Mouse (Mus musculus) intestine, embryonic 15.5 days (tissue): ENCODE data around the gene Gm8994. TPM values are rescaled to one million over a fixed set of nuclear protein-coding genes. Genes with fewer than 3 reads are reported as not detected.
A peak's percentile ranks its signal among the peaks of the same experiment; 100 is the strongest.
"Not testable (repeated sequence)": the region's sequence is repeated elsewhere in the genome, so short reads cannot be mapped to it uniquely, and the experiment has no call there.

ENCODE experiments used
- ATAC-seq: fragments of 200-750 bp; cut with Nextera tagmentation; 2 replicates; pipeline ENCODE4 v1.8.0; 2017; ENCODE audit warnings: moderate TSS enrichment, moderate library complexity
- H3K27ac ChIP-seq: fragments of 300-500 bp; sonication (generic); 2 replicates; pipeline ENCODE4 v1.5.1; 2015; ENCODE audit warnings: mild to moderate bottlenecking, inconsistent platforms
- H3K27me3 ChIP-seq: fragments of 300-500 bp; sonication (generic); replicated peaks from 2 replicates; pipeline ENCODE4 v1.6.1; 2015; ENCODE audit warnings: inconsistent platforms
- H3K36me3 ChIP-seq: fragments of 300-500 bp; sonication (generic); 2 replicates; pipeline ENCODE4 v1.6.1; 2015; ENCODE audit warnings: inconsistent platforms
- H3K4me1 ChIP-seq: fragments of 300-500 bp; sonication (generic); replicated peaks from 2 replicates; pipeline ENCODE4 v1.6.1; 2015; ENCODE audit warnings: inconsistent platforms
- H3K4me2 ChIP-seq: fragments of 300-500 bp; sonication (generic); replicated peaks from 2 replicates; pipeline ENCODE4 v1.6.1; 2015; ENCODE audit warnings: mild to moderate bottlenecking, inconsistent platforms
- H3K4me3 ChIP-seq: fragments of 300-500 bp; sonication (generic); replicated peaks from 2 replicates; pipeline ENCODE4 v1.5.1; 2015; ENCODE audit warnings: inconsistent platforms
- H3K9ac ChIP-seq: fragments of 300-500 bp; sonication (generic); 2 replicates; pipeline ENCODE4 v1.6.1; 2015; ENCODE audit warnings: inconsistent platforms
- H3K9me3 ChIP-seq: fragments of 300-500 bp; sonication (generic); 2 replicates; pipeline ENCODE4 v1.6.1; 2016; ENCODE audit warnings: inconsistent platforms
- WGBS: fragments of 180-500 bp; shearing (Covaris S2); methylation state at CpG from one replicate; pipeline ENCODE4 v1.1.7; 2015; 5-methylcytosine and 5-hydroxymethylcytosine counted together
- polyA plus RNA-seq: library from polyadenylated mRNA; unstranded; fragments of >200 nt; fragmentation: Nextera tagmentation; extraction: Ambion mirVana; gene quantifications from 2 replicates; pipeline ENCODE4 v1.2.1, GENCODE M21; 2015

Gm8994 gene
- polyA plus RNA-seq, 1 experiment from 2014 or later: not detected

DNA sequence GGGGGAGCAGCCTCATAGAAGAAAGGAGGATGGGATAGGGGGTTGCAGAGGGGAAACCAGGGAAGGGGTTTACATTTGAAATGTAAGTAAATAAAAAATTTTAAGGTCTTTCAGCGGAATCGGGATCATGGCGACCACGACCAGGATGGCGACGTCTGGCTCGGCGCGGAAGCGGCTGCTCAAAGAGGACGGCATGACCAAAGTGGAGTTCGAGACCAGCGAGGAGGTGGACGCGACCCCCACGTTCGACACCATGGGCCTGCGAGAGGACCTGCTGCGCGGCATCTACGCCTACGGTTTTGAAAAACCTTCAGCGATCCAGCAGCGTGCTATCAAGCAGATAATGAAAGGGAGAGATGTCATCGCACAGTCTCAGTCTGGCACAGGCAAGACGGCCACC, 1.1 kb downstream of the Gm8994 start:
- not testable (repeated sequence) for H3K27ac ChIP-seq, H3K36me3 ChIP-seq, ATAC-seq, H3K4me2 ChIP-seq, H3K9me3 ChIP-seq, H3K4me3 ChIP-seq, H3K4me1 ChIP-seq, H3K27me3 ChIP-seq, H3K9ac ChIP-seq
- WGBS: 93% methylated on average over 26 of the region's 26 CpGs

- no peak for ATAC-seq
- WGBS: 49% methylated on average over 5 of the region's 5 CpGs
Measured at GRCm38 (mm10) chr6:136340669-136341068, 13.3 kb downstream of the Gm8994 start.

GRCm38 (mm10) chr6:136341093-136341492, 13.8 kb downstream of the Gm8994 start:
- H3K9me3 ChIP-seq: no peaks in the 10 kb centered on the region
- no peak overlapping the region for H3K4me3 ChIP-seq
- no peak overlapping the region for H3K27ac ChIP-seq
- H3K4me1 ChIP-seq: no peaks in the 10 kb centered on the region
- ATAC-seq: no peak
- no peaks in the 10 kb centered on the region for H3K36me3 ChIP-seq
- 80% methylated on average over 1 of the region's 1 CpGs for WGBS
- H3K27me3 ChIP-seq: no peaks in the 10 kb centered on the region
- no peak overlapping the region for H3K9ac ChIP-seq
- no peak overlapping the region for H3K4me2 ChIP-seq

More at GRCm38 (mm10) chr6:136340669-136341068, 13.3 kb downstream of the Gm8994 start:
- no peak overlapping the region for H3K4me2 ChIP-seq
- H3K27ac ChIP-seq: no peak overlapping the region
- H3K9ac ChIP-seq: no peak overlapping the region
- no peaks in the 10 kb centered on the region for H3K9me3 ChIP-seq
- H3K36me3 ChIP-seq: no peaks in the 10 kb centered on the region
- no peaks in the 10 kb centered on the region for H3K4me1 ChIP-seq
- H3K27me3 ChIP-seq: no peaks in the 10 kb centered on the region
- H3K4me3 ChIP-seq: no peak overlapping the region

GRCm38 (mm10) chr6:136343868-136344267, 16.5 kb downstream of the Gm8994 start:
- no peaks in the 10 kb centered on the region for H3K4me1 ChIP-seq
- H3K9ac ChIP-seq: no peak overlapping the region
- H3K27me3 ChIP-seq: no peaks in the 10 kb centered on the region
- no peak overlapping the region for H3K4me3 ChIP-seq
- H3K36me3 ChIP-seq: no peaks in the 10 kb centered on the region
- no peaks in the 10 kb centered on the region for H3K9me3 ChIP-seq
- no peak overlapping the region for H3K4me2 ChIP-seq
- H3K27ac ChIP-seq: no peak overlapping the region
- ATAC-seq: no peak
- 84% methylated on average over 7 of the region's 7 CpGs for WGBS

DNA sequence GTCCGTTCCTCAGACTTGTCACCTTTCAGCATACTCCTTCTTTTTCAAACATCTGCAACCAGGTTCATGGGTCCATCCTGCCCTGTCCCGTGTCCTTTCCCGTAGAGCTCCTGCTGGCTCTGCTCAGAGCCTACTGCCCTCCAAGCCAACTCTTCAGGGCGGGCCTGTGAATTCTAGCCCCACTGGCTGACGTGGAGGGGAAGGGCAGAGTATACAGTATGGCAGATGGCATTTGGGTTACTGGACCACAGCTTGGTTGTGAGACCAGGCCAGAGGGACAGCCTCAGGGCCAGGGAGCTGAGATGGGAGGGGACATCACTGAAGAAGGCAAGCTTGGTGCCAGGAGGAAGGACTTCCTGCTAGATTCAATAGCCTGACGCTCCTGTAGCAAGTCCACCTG, 17.7 kb downstream of the Gm8994 start:
- ATAC-seq: no peak
- no peaks in the 10 kb centered on the region for H3K9me3 ChIP-seq
- no peak overlapping the region for H3K4me3 ChIP-seq
- H3K27me3 ChIP-seq: no peaks in the 10 kb centered on the region
- no peak overlapping the region for H3K4me2 ChIP-seq
- 86% methylated on average over 6 of the region's 6 CpGs for WGBS
- no peak overlapping the region for H3K27ac ChIP-seq
- H3K4me1 ChIP-seq: no peaks in the 10 kb centered on the region
- H3K36me3 ChIP-seq: no peaks in the 10 kb centered on the region
- no peak overlapping the region for H3K9ac ChIP-seq

DNA sequence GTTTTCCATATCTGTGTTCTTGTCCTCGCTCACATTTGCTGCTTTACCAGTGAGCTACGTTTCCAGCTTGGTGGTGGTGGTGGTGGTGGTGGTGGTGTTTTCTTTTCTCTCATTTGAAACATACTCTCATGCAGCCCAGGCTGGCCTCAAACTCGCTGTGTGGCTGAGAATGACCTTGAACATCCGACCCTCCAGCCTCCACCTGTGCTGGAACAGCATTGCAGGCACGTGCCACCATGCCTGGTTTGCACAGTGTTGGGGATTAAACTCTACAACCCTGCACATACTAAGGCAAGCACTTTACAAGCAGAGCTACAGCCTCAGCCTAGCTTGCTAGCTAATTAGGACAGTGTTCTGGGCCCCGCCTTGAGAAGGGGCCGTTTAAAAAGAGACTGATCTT, 18.3 kb downstream of the Gm8994 start:
- 78% methylated on average over 7 of the region's 7 CpGs for WGBS
- H3K27me3 ChIP-seq: no peaks in the 10 kb centered on the region
- H3K4me3 ChIP-seq: no peak overlapping the region
- ATAC-seq: no peak
- no peaks in the 10 kb centered on the region for H3K9me3 ChIP-seq
- H3K27ac ChIP-seq: no peak overlapping the region
- no peaks in the 10 kb centered on the region for H3K36me3 ChIP-seq
- no peaks in the 10 kb centered on the region for H3K4me1 ChIP-seq
- no peak overlapping the region for H3K4me2 ChIP-seq
- no peak overlapping the region for H3K9ac ChIP-seq

DNA sequence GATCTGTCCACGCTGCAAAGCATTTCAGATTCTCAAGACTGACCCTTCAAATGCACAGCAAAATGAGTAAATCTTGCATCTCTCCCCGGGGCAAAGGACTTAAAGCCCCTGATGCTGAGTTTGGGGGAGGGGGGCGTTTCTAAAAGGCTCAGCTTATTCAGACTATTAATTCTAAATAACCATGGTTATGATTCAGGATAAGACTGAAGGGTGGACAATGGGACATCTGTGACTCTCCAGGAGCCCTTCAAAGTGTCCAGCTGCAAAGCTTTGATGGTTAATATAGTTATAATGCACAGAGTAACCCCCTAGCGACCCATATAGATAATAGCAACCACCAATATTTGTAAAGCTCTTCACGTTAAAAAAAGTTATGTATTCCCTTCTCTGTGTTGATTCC, 19.7 kb downstream of the Gm8994 start:
- Histone ChIP-seq H3K4me3 (no peak overlapping the region), H3K27ac (no peak overlapping the region), H3K4me1 (no peaks in the 10 kb centered on the region), H3K4me2 (no peak overlapping the region), H3K27me3 (no peaks in the 10 kb centered on the region), H3K9ac (no peak overlapping the region), H3K9me3 (no peaks in the 10 kb centered on the region), H3K36me3 (no peaks in the 10 kb centered on the region)
- ATAC-seq: no peak
- WGBS: 65% methylated on average over 5 of the region's 5 CpGs

DNA sequence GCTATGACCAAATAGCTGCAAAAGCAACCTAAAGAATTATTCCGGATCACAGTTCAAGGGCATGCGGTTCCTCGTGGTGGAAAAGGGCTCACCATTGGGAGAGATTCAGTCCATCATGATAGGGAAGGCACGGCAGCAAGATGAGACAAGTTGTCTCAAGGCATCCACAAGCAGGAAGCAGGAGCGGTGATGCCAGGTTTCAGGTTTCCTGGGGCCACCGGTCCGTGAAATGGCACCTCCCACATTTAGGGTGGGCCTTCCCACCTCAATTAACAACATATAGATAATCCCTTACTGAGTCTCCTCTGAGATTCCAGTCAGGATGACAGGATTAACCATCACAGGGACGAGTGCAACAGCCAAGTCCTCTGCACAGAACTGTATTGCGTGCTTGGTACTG, 20.3 kb downstream of the Gm8994 start:
- H3K9ac ChIP-seq: no peak overlapping the region
- H3K4me3 ChIP-seq: no peak overlapping the region
- no peaks in the 10 kb centered on the region for H3K4me1 ChIP-seq
- H3K27me3 ChIP-seq: no peaks in the 10 kb centered on the region
- H3K4me2 ChIP-seq: no peak overlapping the region
- no peak overlapping the region for H3K27ac ChIP-seq
- 56% methylated on average over 9 of the region's 9 CpGs for WGBS
- no peaks in the 10 kb centered on the region for H3K36me3 ChIP-seq
- ATAC-seq: no peak
- no peaks in the 10 kb centered on the region for H3K9me3 ChIP-seq

DNA sequence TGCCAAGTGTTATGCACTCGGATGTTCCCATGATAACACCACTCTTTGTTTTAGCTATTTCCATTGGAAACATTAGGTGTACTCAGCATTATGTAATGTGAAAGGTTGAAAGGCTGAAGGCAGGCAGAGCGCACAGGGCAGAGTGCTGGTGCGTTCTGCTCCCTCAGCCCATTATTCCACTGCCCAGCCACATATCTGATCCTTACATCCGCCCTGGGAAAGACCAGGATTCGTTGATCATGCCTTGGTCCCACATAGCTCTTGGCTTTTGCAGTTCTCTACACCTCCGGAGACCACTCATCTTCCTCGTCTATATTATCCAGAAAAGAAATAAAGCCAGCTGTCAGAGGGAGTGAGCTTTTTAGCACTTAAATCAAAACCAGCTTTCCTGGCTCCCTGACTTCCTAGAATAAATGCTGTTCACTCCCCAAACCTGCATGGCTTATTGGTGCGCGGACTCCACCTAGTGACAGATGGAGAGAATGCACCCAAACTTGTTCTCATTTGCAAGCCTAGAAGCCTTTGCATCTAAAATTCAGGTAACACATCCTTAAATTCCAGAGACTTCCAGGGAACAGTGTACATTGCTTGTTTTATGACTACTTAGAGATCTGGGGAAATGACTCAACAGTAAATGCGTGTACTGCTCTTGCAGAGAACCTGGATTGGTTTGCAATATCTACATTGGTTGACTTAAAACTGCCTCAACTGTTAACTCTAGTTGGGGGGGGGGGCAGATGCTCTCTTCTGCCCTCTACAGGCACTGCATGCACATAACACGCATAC, 26.3 kb downstream of the Gm8994 start:
- no peak overlapping the region for H3K9ac ChIP-seq
- no peaks in the 10 kb centered on the region for H3K36me3 ChIP-seq
- H3K27ac ChIP-seq: no peak overlapping the region
- no peak overlapping the region for H3K4me2 ChIP-seq
- H3K4me3 ChIP-seq: no peak overlapping the region
- no peaks in the 10 kb centered on the region for H3K27me3 ChIP-seq
- no peaks in the 10 kb centered on the region for H3K9me3 ChIP-seq
- no peaks in the 10 kb centered on the region for H3K4me1 ChIP-seq
- 32% methylated on average over 11 of the region's 11 CpGs for whole genome bisulfite sequencing
- ATAC-seq: peak; percentile 56; the same call in 1 of the 2 replicates

DNA sequence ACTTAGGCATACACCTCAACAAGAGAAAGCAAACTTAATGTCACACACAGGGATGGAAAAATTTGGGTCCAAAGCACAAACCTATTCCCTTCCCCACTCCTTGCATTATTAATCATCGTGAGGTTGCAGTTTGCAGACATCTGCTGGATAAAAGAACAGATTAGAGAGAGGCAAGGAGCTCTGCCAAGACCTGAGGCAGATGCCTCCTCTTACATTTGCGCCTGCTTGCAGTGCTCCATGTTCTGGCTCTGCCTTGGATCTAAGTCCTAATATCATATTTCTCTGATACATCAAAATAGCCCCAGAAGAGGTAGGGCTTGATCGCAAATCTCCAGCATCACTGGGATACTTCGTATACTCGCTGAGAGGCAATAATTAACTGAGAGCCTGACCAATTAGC, 31.1 kb downstream of the Gm8994 start:
- H3K4me2 ChIP-seq: no peak overlapping the region
- H3K4me3 ChIP-seq: no peak overlapping the region
- no peak overlapping the region for H3K9ac ChIP-seq
- WGBS: 59% methylated on average over 5 of the region's 5 CpGs
- no peaks in the 10 kb centered on the region for H3K36me3 ChIP-seq
- ATAC-seq: no peak
- H3K4me1 ChIP-seq: no peaks in the 10 kb centered on the region
- H3K27me3 ChIP-seq: no peaks in the 10 kb centered on the region
- no peaks in the 10 kb centered on the region for H3K9me3 ChIP-seq
- no peak overlapping the region for H3K27ac ChIP-seq

- 88% methylated on average over 8 of the region's 8 CpGs for WGBS
- Histone ChIP-seq H3K36me3 (no peaks in the 10 kb centered on the region), H3K4me1 (no peaks in the 10 kb centered on the region), H3K4me2 (no peak overlapping the region), H3K27me3 (no peaks in the 10 kb centered on the region), H3K9ac (no peak overlapping the region), H3K9me3 (no peaks in the 10 kb centered on the region), H3K27ac (no peak overlapping the region), H3K4me3 (no peak overlapping the region)
- ATAC-seq: no peak
Measured at GRCm38 (mm10) chr6:136363313-136363712, 36.0 kb downstream of the Gm8994 start.

GRCm38 (mm10) chr6:136364008-136364407, 36.7 kb downstream of the Gm8994 start:
- Histone ChIP-seq H3K4me3 (no peak overlapping the region), H3K36me3 (no peaks in the 10 kb centered on the region), H3K9ac (no peak overlapping the region), H3K27ac (no peak overlapping the region), H3K9me3 (no peaks in the 10 kb centered on the region), H3K4me2 (no peak overlapping the region), H3K4me1 (no peaks in the 10 kb centered on the region), H3K27me3 (no peaks in the 10 kb centered on the region)
- WGBS: 75% methylated on average over 4 of the region's 4 CpGs
- no peak for ATAC-seq

- 76% methylated on average over 12 of the region's 12 CpGs for WGBS
- no peak overlapping the region for H3K27ac ChIP-seq
- no peaks in the 10 kb centered on the region for H3K9me3 ChIP-seq
- no peaks in the 10 kb centered on the region for H3K4me1 ChIP-seq
- no peaks in the 10 kb centered on the region for H3K36me3 ChIP-seq
- no peak overlapping the region for H3K9ac ChIP-seq
- ATAC-seq: no peak
- H3K4me2 ChIP-seq: no peak overlapping the region
- no peak overlapping the region for H3K4me3 ChIP-seq
- no peaks in the 10 kb centered on the region for H3K27me3 ChIP-seq
Measured at GRCm38 (mm10) chr6:136364430-136365098, 37.2 kb downstream of the Gm8994 start.
